Mouse (Mus musculus) erythroblast, embryonic 14.5 days (primary cell): ENCODE results near the gene Tagln2. TPM values are rescaled to one million over a fixed set of nuclear protein-coding genes. Genes with fewer than 3 reads are reported as not detected.

Experiments
- H3K27me3 ChIP-seq: 2 replicates; pipeline ENCODE4 v1.6.1; 2012; ENCODE audit warnings: inconsistent platforms; ENCODE audit not compliant: control insufficient read depth
- H3K36me3 ChIP-seq: 2 replicates; pipeline ENCODE4 v1.6.1; 2012; ENCODE audit warnings: mild to moderate bottlenecking, inconsistent platforms; ENCODE audit not compliant: control insufficient read depth
- H3K4me1 ChIP-seq: 2 replicates; pipeline ENCODE4 v1.6.1; 2012; ENCODE audit warnings: inconsistent platforms; ENCODE audit not compliant: control insufficient read depth
- H3K4me3 ChIP-seq: replicated peaks from 2 replicates; pipeline ENCODE3; 2012; ENCODE audit warnings: moderate library complexity, mild to moderate bottlenecking, inconsistent platforms
- H3K9me3 ChIP-seq: 2 replicates; pipeline ENCODE4 v1.6.1; 2012; ENCODE audit warnings: low read length, inconsistent platforms, mixed read lengths; ENCODE audit not compliant: control insufficient read depth
- GATA1 ChIP-seq: IDR thresholded peaks from 2 replicates; pipeline ENCODE4 v1.6.1; 2012; ENCODE audit warnings: low read length, inconsistent platforms, mixed read lengths
- TAL1 ChIP-seq: IDR thresholded peaks from 3 replicates; pipeline ENCODE4 v1.6.1; 2012; ENCODE audit warnings: low read length, inconsistent platforms, mixed read lengths
- polyA plus RNA-seq: library from polyadenylated mRNA; stranded (reverse); fragments of >175 nt; gene quantifications from 2 replicates; pipeline ENCODE4 v1.2.3, GENCODE M21; 2012

The Tagln2 gene
- polyA plus RNA-seq, 1 experiment = 2.6 TPM

- Histone ChIP-seq H3K4me1 (peaks cover 3% of the 10 kb centered on the region; the same call in 1 of the 2 replicates), H3K4me3 (no peak overlapping the region), H3K9me3 (no peaks in the 10 kb centered on the region), H3K27me3 (peaks cover 31% of the 10 kb centered on the region), H3K36me3 (no peaks in the 10 kb centered on the region)
- TF ChIP-seq GATA1 = no peak
These were observed 21.8 kb upstream of the Tagln2 start for GRCm38 (mm10) chr1:172478020-172478419.

DNA sequence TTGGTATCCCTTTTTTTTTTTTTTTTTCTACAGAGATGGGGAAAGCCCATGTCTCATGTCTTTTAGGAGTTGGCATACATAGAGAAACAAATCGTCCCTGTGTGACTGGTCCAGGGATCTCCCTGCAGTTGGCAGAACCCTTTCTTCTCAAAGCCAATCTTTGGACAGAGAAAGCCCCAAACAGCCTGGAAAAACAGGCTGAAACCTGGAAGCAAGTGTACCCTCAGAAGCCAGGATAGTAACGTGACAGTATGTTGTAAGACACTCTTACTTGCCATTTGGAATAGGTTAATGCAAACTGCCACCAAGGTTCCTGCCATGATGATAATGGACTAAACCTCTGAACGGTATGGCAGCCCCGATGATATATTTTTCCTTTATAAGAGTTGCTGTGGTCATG, 19.5 kb upstream of the Tagln2 start:
- Histone ChIP-seq H3K27me3 (peaks cover 32% of the 10 kb centered on the region), H3K4me3 (no peak overlapping the region), H3K4me1 (peaks cover 3% of the 10 kb centered on the region; the same call in 1 of the 2 replicates), H3K9me3 (no peaks in the 10 kb centered on the region), H3K36me3 (no peaks in the 10 kb centered on the region)
- no peak for TF ChIP-seq GATA1
- no peak for TF ChIP-seq TAL1

DNA sequence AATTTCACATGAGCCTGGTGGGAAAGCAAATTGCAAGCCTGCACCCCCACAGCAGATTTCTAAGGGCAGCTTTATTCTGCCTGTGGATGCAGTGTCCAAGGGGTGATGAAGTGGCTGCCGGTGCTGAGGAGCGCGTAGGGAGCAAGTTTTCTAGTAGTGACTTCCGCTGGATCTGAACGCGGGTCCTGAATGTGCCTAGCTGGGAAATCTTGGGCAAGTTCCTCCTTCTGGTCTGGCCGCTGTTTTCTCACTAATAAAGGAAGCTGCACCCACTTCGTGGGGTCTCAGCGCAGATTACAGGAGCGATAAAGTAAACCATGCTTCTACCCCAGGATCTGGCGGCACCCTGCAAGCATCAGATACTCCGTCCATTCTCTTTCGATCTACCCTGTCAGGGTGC, 18.7 kb upstream of the Tagln2 start:
- TF ChIP-seq GATA1 = no peak
- TF ChIP-seq TAL1 = no peak
- peaks cover 32% of the 10 kb centered on the region for H3K27me3 ChIP-seq
- H3K36me3 ChIP-seq = no peaks in the 10 kb centered on the region
- H3K4me3 ChIP-seq = no peak overlapping the region
- no peaks in the 10 kb centered on the region for H3K9me3 ChIP-seq
- H3K4me1 ChIP-seq = peaks cover 3% of the 10 kb centered on the region; the same call in 1 of the 2 replicates

DNA sequence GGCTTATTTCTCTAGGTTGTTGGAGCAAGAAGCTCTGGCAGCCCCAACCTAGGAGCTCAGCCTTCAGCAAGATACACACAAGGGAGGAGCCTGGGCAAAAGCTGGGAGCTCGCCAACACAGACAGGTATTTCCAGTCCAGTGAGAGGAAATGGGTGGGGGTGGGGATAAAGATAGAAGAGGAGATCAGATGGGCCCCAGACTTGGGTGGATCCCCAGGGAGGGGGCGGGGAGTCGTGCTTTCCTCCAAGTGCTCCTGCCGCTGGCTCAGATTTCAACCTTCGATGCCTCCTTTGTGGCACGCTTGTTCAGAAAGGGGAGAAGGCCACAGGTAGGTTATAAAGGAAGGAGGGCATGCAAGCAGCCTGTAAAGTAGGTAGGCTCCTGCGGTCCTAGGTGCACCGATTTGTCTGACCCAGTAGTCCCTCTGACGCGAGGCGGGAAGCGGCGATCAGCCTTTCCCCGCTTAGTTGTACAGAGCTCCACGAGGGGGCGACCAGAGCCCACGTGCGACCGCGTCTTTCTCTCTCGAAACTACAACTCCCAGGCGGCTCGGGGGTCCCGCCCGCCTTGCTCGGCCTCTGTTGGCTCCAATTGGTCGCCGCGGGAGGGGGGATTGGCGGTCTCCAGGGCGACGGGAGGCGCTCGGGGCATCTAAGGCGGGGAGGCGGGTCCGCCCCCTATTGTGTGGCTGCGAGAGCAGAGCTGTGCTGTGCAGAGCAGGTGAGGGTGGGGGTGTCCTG, 18.1 kb upstream of the Tagln2 start, which contains the start of gene Igsf9:
Igsf9 (plus strand) TSS at position 249 of the 741 bp plus-strand sequence.
- peaks cover 3% of the 10 kb centered on the region; the same call in 1 of the 2 replicates for H3K4me1 ChIP-seq
- H3K36me3 ChIP-seq = no peaks in the 10 kb centered on the region
- TF ChIP-seq GATA1 = no peak
- TF ChIP-seq TAL1 = no peak
- H3K4me3 ChIP-seq = peak within 1 kb of the TSS; percentile 35
- peaks cover 32% of the 10 kb centered on the region for H3K27me3 ChIP-seq
- no peaks in the 10 kb centered on the region for H3K9me3 ChIP-seq

DNA sequence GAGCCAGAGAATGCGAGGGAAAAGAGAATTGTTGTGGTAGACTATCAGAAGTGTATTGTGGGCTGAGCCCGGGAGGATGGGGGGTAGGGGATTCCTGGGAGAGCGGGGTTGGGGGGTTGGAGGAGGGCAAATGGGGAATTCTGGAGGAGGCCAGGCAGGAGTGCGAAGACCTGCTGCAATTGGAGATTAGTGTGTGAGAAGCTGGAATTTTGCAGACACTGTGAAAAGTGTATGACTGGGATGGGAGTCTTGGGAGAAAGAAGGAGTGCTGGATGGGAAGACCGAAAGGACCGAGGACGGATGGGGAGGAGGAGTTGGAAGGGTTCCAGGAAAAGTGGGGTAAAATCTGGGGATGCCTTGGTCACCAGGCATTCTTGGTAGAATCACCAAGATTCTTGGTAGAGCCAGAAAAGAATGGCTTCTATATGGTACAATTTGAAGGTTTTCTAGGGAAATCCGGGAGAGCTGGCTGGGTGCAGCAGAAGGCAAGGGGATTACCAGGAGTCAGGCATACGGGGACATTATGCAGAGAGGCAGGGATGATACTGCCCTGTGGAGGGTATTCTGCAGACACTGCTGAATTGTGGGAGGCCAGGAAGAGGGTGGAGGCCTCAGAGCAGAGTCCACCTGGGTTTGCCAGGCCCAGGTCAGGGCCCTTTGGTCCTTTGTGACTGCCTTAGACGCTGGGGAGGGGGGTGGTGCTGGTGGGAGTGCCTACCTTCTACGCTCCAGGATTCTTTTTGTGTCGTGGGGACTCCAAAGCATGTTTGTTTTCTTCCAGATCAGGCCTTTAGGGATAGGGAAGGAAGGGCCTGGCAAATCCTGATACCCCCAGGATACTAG, 17.1 kb upstream of the Tagln2 start:
- Histone ChIP-seq H3K36me3 (no peaks in the 10 kb centered on the region), H3K4me1 (peaks cover 3% of the 10 kb centered on the region; the same call in 1 of the 2 replicates), H3K9me3 (no peaks in the 10 kb centered on the region), H3K27me3 (peaks cover 32% of the 10 kb centered on the region), H3K4me3 (no peak overlapping the region)
- TF ChIP-seq TAL1 (no peak), GATA1 (no peak)

- Histone ChIP-seq H3K9me3 (no peaks in the 10 kb centered on the region), H3K4me3 (no peak overlapping the region), H3K27me3 (peaks cover 32% of the 10 kb centered on the region), H3K36me3 (no peaks in the 10 kb centered on the region), H3K4me1 (peaks cover 3% of the 10 kb centered on the region; the same call in 1 of the 2 replicates)
- TF ChIP-seq TAL1 (no peak), GATA1 (no peak)
These were observed 16.5 kb upstream of the Tagln2 start for GRCm38 (mm10) chr1:172483361-172483660.

DNA sequence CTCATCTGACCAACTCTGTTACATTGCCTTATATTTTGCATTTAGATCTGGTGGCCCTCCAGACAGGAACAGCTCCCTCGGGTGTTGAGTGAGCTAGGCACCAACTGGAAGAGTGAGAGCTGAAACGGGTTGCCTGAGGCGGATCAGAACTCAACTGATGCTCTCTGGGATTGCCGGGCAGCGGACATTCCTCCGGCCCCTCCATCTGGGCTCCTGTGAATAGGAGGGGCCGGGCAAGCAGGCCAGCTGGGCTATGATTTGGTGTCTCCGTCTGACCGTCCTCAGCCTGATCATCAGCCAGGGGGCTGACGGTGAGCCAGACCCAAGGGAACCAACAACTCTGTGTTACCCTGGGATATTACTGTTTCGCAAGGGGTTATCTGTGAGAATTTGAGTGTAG, 15.6 kb upstream of the Tagln2 start:
- Histone ChIP-seq H3K4me3 (no peak overlapping the region), H3K36me3 (no peaks in the 10 kb centered on the region), H3K4me1 (peaks cover 3% of the 10 kb centered on the region; the same call in 1 of the 2 replicates), H3K27me3 (peaks cover 32% of the 10 kb centered on the region), H3K9me3 (no peaks in the 10 kb centered on the region)
- no peak for TF ChIP-seq GATA1
- TF ChIP-seq TAL1 = no peak

- peaks cover 3% of the 10 kb centered on the region; the same call in 1 of the 2 replicates for H3K4me1 ChIP-seq
- no peaks in the 10 kb centered on the region for H3K36me3 ChIP-seq
- peaks cover 32% of the 10 kb centered on the region for H3K27me3 ChIP-seq
- no peak overlapping the region for H3K4me3 ChIP-seq
- no peaks in the 10 kb centered on the region for H3K9me3 ChIP-seq
- TF ChIP-seq TAL1 (no peak), GATA1 (no peak)
These were observed 15.2 kb upstream of the Tagln2 start for GRCm38 (mm10) chr1:172484671-172485070.

DNA sequence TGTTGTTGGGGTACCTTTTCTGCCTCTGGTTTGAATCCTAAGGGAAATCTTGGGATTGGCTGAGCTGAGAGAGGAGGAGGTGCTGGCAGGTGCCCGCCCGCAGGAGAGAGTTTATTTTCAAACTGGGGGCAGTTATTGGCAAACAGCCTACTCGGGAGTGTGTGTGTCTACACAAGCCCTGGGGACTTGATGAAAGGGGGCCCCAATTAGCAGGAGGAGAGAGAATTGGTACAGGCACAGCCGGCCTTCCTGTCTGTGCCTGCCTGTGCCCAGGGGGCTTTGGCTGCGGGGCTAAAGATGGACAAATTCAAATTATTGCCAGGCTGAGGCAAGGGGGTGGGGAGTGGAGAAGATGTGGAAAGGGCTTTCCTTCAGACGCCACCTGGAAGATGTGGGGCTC, 14.0 kb upstream of the Tagln2 start:
- Histone ChIP-seq H3K9me3 (no peaks in the 10 kb centered on the region), H3K4me1 (peaks cover 3% of the 10 kb centered on the region), H3K36me3 (no peaks in the 10 kb centered on the region), H3K4me3 (no peak overlapping the region), H3K27me3 (peaks cover 23% of the 10 kb centered on the region)
- TF ChIP-seq TAL1 (no peak), GATA1 (no peak)
